Mouse (Mus musculus) midbrain, embryonic 13.5 days (tissue): ENCODE data around the gene Fam102a. TPM values are rescaled to one million over a fixed set of nuclear protein-coding genes. Genes with fewer than 3 reads are reported as not detected.

ENCODE experiments used
- ATAC-seq: fragments of 200-750 bp; cut with Nextera tagmentation; 2 replicates; pipeline ENCODE4 v1.8.0; 2017; ENCODE audit warnings: mild to moderate bottlenecking, moderate TSS enrichment, moderate library complexity
- H3K27ac ChIP-seq: fragments of 300-500 bp; sonication (generic); 2 replicates; pipeline ENCODE4 v1.5.1; 2015; ENCODE audit warnings: inconsistent platforms, mild to moderate bottlenecking, moderate library complexity
- H3K27me3 ChIP-seq: fragments of 300-500 bp; sonication (generic); 2 replicates; pipeline ENCODE4 v1.6.1; 2015; ENCODE audit warnings: mild to moderate bottlenecking, inconsistent platforms
- H3K36me3 ChIP-seq: fragments of 300-500 bp; sonication (generic); 2 replicates; pipeline ENCODE4 v1.6.1; 2015; ENCODE audit warnings: mild to moderate bottlenecking, inconsistent platforms
- H3K4me1 ChIP-seq: fragments of 300-500 bp; sonication (generic); replicated peaks from 2 replicates; pipeline ENCODE4 v1.6.1; 2015; ENCODE audit warnings: inconsistent platforms
- H3K4me2 ChIP-seq: fragments of 300-500 bp; sonication (generic); replicated peaks from 2 replicates; pipeline ENCODE4 v1.6.1; 2015; ENCODE audit warnings: moderate library complexity, mild to moderate bottlenecking, inconsistent platforms
- H3K4me3 ChIP-seq: fragments of 300-500 bp; sonication (generic); replicated peaks from 2 replicates; pipeline ENCODE4 v1.5.1; 2015; ENCODE audit warnings: mild to moderate bottlenecking, inconsistent platforms
- H3K9ac ChIP-seq: fragments of 300-500 bp; sonication (generic); replicated peaks from 2 replicates; pipeline ENCODE4 v1.6.1; 2015; ENCODE audit warnings: mild to moderate bottlenecking, inconsistent platforms
- H3K9me3 ChIP-seq: fragments of 300-500 bp; sonication (generic); 2 replicates; pipeline ENCODE4 v1.6.1; 2016; ENCODE audit warnings: mild to moderate bottlenecking, inconsistent platforms
- WGBS: fragments of 180-500 bp; shearing (Covaris S2); methylation state at CpG from one replicate; pipeline ENCODE4 v1.1.7; 2015; 5-methylcytosine and 5-hydroxymethylcytosine counted together
- polyA plus RNA-seq: library from polyadenylated mRNA; unstranded; fragments of >200 nt; fragmentation: Nextera tagmentation; extraction: Ambion mirVana; gene quantifications from 2 replicates; pipeline ENCODE4 v1.2.1, GENCODE M21; 2015

Fam102a gene
- polyA plus RNA-seq, 1 experiment from 2014 or later, result 7.3 TPM

- ATAC-seq, result no peak
- WGBS, result 10% methylated on average over 9 of the region's 9 CpGs
These were observed 2.3 kb downstream of the Fam102a start for GRCm38 (mm10) chr2:32537360-32537905.

GRCm38 (mm10) chr2:32537941-32538340 lies 2.8 kb downstream of the Fam102a start:
- WGBS, result 81% methylated on average over 5 of the region's 5 CpGs
- H3K4me3 ChIP-seq, result peak overlapping the region; percentile 94
- no peaks in the 10 kb centered on the region for H3K36me3 ChIP-seq
- H3K27me3 ChIP-seq, result no peaks in the 10 kb centered on the region
- H3K27ac ChIP-seq, result no peak overlapping the region
- no peaks in the 10 kb centered on the region for H3K9me3 ChIP-seq
- peaks cover 63% of the 10 kb centered on the region for H3K4me1 ChIP-seq
- ATAC-seq, result no peak
- peak overlapping the region; percentile 71 for H3K4me2 ChIP-seq
- peak overlapping the region; percentile 98; the same call in 1 of the 2 replicates for H3K9ac ChIP-seq

More at GRCm38 (mm10) chr2:32537360-32537905, 2.3 kb downstream of the Fam102a start:
- Histone ChIP-seq H3K4me3 (peak overlapping the region; percentile 94), H3K36me3 (no peaks in the 10 kb centered on the region), H3K9ac (peak overlapping the region; percentile 98), H3K27ac (peak overlapping the region; percentile 41), H3K4me1 (peaks cover 63% of the 10 kb centered on the region), H3K27me3 (no peaks in the 10 kb centered on the region), H3K9me3 (no peaks in the 10 kb centered on the region), H3K4me2 (peak overlapping the region; percentile 71)

GRCm38 (mm10) chr2:32538461-32538860 lies 3.3 kb downstream of the Fam102a start:
- peak overlapping the region; percentile 71 for H3K4me2 ChIP-seq
- H3K27me3 ChIP-seq, result no peaks in the 10 kb centered on the region
- ATAC-seq, result no peak
- H3K27ac ChIP-seq, result no peak overlapping the region
- H3K9me3 ChIP-seq, result no peaks in the 10 kb centered on the region
- H3K36me3 ChIP-seq, result no peaks in the 10 kb centered on the region
- H3K4me1 ChIP-seq, result peaks cover 60% of the 10 kb centered on the region
- WGBS, result 61% methylated on average over 4 of the region's 4 CpGs
- H3K9ac ChIP-seq, result no peak overlapping the region; the same call in 1 of the 2 replicates
- peak overlapping the region; percentile 94; the same call in 1 of the 2 replicates for H3K4me3 ChIP-seq

GRCm38 (mm10) chr2:32539452-32539981 lies 4.4 kb downstream of the Fam102a start:
- Histone ChIP-seq H3K27me3 (no peaks in the 10 kb centered on the region), H3K9ac (no peak overlapping the region), H3K4me2 (peak overlapping the region; percentile 71; the same call in 1 of the 2 replicates), H3K9me3 (no peaks in the 10 kb centered on the region), H3K27ac (no peak overlapping the region), H3K4me1 (peaks cover 50% of the 10 kb centered on the region), H3K4me3 (no peak overlapping the region; the same call in 1 of the 2 replicates), H3K36me3 (no peaks in the 10 kb centered on the region)
- WGBS, result 82% methylated on average over 14 of the region's 14 CpGs
- ATAC-seq, result no peak

- Histone ChIP-seq H3K27ac (no peak overlapping the region), H3K27me3 (no peaks in the 10 kb centered on the region), H3K4me2 (no peak overlapping the region), H3K36me3 (no peaks in the 10 kb centered on the region), H3K4me1 (peaks cover 41% of the 10 kb centered on the region), H3K4me3 (no peak overlapping the region), H3K9ac (no peak overlapping the region), H3K9me3 (no peaks in the 10 kb centered on the region)
- WGBS, result 100% methylated on average over 2 of the region's 2 CpGs
- no peak for ATAC-seq
These were observed 6.3 kb downstream of the Fam102a start for GRCm38 (mm10) chr2:32541333-32541908.

- ATAC-seq, result no peak
- 94% methylated on average over 4 of the region's 4 CpGs for WGBS
- H3K4me1 ChIP-seq, result peaks cover 34% of the 10 kb centered on the region
- H3K9ac ChIP-seq, result no peak overlapping the region
- no peaks in the 10 kb centered on the region for H3K27me3 ChIP-seq
- no peak overlapping the region for H3K4me3 ChIP-seq
- H3K4me2 ChIP-seq, result no peak overlapping the region
- no peaks in the 10 kb centered on the region for H3K36me3 ChIP-seq
- no peaks in the 10 kb centered on the region for H3K9me3 ChIP-seq
- no peak overlapping the region for H3K27ac ChIP-seq
These were observed 6.9 kb downstream of the Fam102a start for GRCm38 (mm10) chr2:32541986-32542573.

GRCm38 (mm10) chr2:32543031-32543449 lies 7.9 kb downstream of the Fam102a start:
- Histone ChIP-seq H3K9me3 (no peaks in the 10 kb centered on the region), H3K4me3 (no peak overlapping the region), H3K4me2 (no peak overlapping the region), H3K27me3 (no peaks in the 10 kb centered on the region), H3K9ac (no peak overlapping the region), H3K27ac (no peak overlapping the region), H3K36me3 (no peaks in the 10 kb centered on the region), H3K4me1 (peaks cover 25% of the 10 kb centered on the region)
- 88% methylated on average over 3 of the region's 3 CpGs for WGBS
- no peak for ATAC-seq

- Histone ChIP-seq H3K9ac (no peak overlapping the region), H3K4me1 (no peaks in the 10 kb centered on the region; the same call in 1 of the 2 replicates), H3K9me3 (no peaks in the 10 kb centered on the region), H3K4me3 (no peak overlapping the region), H3K4me2 (no peak overlapping the region), H3K27me3 (no peaks in the 10 kb centered on the region), H3K36me3 (no peaks in the 10 kb centered on the region), H3K27ac (no peak overlapping the region)
- no peak for ATAC-seq
- 54% methylated on average over 1 of the region's 1 CpGs for WGBS
These were observed 11.8 kb downstream of the Fam102a start for GRCm38 (mm10) chr2:32546951-32547350.

GRCm38 (mm10) chr2:32547380-32547779 lies 12.2 kb downstream of the Fam102a start:
- no peak overlapping the region for H3K27ac ChIP-seq
- no peak overlapping the region for H3K4me2 ChIP-seq
- no peaks in the 10 kb centered on the region for H3K27me3 ChIP-seq
- no peak overlapping the region for H3K4me3 ChIP-seq
- no peaks in the 10 kb centered on the region for H3K36me3 ChIP-seq
- no peaks in the 10 kb centered on the region for H3K9me3 ChIP-seq
- no peak overlapping the region for H3K9ac ChIP-seq
- no peak for ATAC-seq
- H3K4me1 ChIP-seq, result no peaks in the 10 kb centered on the region; the same call in 1 of the 2 replicates
- WGBS, result 89% methylated on average over 5 of the region's 5 CpGs

- no peak overlapping the region for H3K9ac ChIP-seq
- 91% methylated on average over 7 of the region's 7 CpGs for WGBS
- no peaks in the 10 kb centered on the region for H3K9me3 ChIP-seq
- H3K27me3 ChIP-seq, result no peaks in the 10 kb centered on the region
- no peaks in the 10 kb centered on the region for H3K36me3 ChIP-seq
- no peak for ATAC-seq
- no peak overlapping the region for H3K27ac ChIP-seq
- no peak overlapping the region for H3K4me2 ChIP-seq
- no peak overlapping the region for H3K4me3 ChIP-seq
- H3K4me1 ChIP-seq, result no peaks in the 10 kb centered on the region; the same call in 1 of the 2 replicates
These were observed 13.0 kb downstream of the Fam102a start for GRCm38 (mm10) chr2:32547964-32548739.

GRCm38 (mm10) chr2:32549171-32549570 lies 14.0 kb downstream of the Fam102a start:
- no peaks in the 10 kb centered on the region for H3K27me3 ChIP-seq
- WGBS, result 91% methylated on average over 9 of the region's 9 CpGs
- no peak for ATAC-seq
- H3K36me3 ChIP-seq, result no peaks in the 10 kb centered on the region
- H3K9ac ChIP-seq, result no peak overlapping the region
- no peak overlapping the region for H3K4me3 ChIP-seq
- no peak overlapping the region for H3K4me2 ChIP-seq
- H3K4me1 ChIP-seq, result no peaks in the 10 kb centered on the region; the same call in 1 of the 2 replicates
- H3K27ac ChIP-seq, result no peak overlapping the region
- H3K9me3 ChIP-seq, result no peaks in the 10 kb centered on the region
